Comparison of ENCODE assay signal across 1 mouse cellular context in the genomic region with DNA sequence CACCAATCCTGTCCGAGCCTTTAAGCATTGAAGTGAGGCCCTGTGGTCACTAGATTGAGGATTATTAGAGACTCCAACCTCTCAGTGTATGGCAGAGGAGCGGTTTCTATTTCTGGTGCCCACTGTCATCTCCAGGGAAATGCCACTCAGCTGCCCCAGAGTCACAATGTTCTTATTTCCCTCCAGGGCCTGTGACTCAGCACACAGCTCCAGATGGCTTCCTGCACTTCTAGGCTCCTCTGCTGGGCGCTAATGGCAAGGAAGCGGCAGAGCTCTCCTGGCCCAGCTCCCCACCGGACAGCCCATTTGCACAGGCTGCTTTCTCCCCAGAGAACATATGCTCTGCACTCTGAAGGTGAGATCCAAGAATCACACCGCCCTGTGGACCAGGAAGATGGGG.
TF ChIP-seq lines count a peak whose summit lies in the region.

No protein-coding gene starts in this region.

TF ChIP-seq in CH12.LX, 34 proteins besides CTCF, POLR2A, EP300 and RAD21 (continued from another document):
- no peak for TF ChIP-seq MAX (IDR thresholded peaks at IDR 0.05; ENCODE audit: low read length)
- TF ChIP-seq KAT2A (IDR thresholded peaks at IDR 0.05; ENCODE audit: insufficient replicate concordance, low read length), result no peak
